Mouse (Mus musculus) MEL (cell line): ENCODE results near the gene Dgkz. TPM values are rescaled to one million over a fixed set of nuclear protein-coding genes. Genes with fewer than 3 reads are reported as not detected.

ENCODE experiments used
- DNase-seq: peaks from one replicate; pipeline ENCODE4 v3.0.0; 2011; ENCODE audit warnings: low read depth, low spot score
- H3K27ac ChIP-seq: 2 replicates; pipeline ENCODE4 v1.5.1; 2012; ENCODE audit warnings: low read depth, mild to moderate bottlenecking, control low read depth, low read length, moderate library complexity; ENCODE audit not compliant: control insufficient read depth
- H3K27me3 ChIP-seq, 2 experiments: fragments of 150-350 bp in 1 of 2; sonication (generic) in 1 of 2; 2 replicates each; pipeline ENCODE4 v1.6.1; 2012; ENCODE audit warnings: low read length in 2 of 2, mild to moderate bottlenecking in 2 of 2, improper control_type of control experiment in 1 of 2, moderate library complexity in 1 of 2; ENCODE audit not compliant: insufficient read depth in 2 of 2, control insufficient read depth in 1 of 2
- H3K36me3 ChIP-seq, 2 experiments: 2 replicates each; pipeline ENCODE4 v1.6.1; 2012 to 2014; ENCODE audit warnings: low read length in 2 of 2, improper control_type of control experiment in 1 of 2, inconsistent platforms in 1 of 2, mild to moderate bottlenecking in 1 of 2; ENCODE audit not compliant: insufficient read depth in 2 of 2, control insufficient read depth in 1 of 2
- H3K4me1 ChIP-seq, 2 experiments: fragments of 150-350 bp in 1 of 2; sonication (generic) in 1 of 2; 2 replicates each; pipeline ENCODE4 v1.6.1; 2012; ENCODE audit warnings: low read length in 2 of 2, improper control_type of control experiment in 1 of 2, mild to moderate bottlenecking in 1 of 2; ENCODE audit not compliant: insufficient read depth in 2 of 2, control insufficient read depth in 1 of 2
- H3K4me3 ChIP-seq, 2 experiments: fragments of 150-350 bp in 1 of 2; sonication (generic) in 1 of 2; 2 replicates each; pipeline ENCODE4 v1.5.1; 2012; ENCODE audit warnings: low read depth in 2 of 2, low read length in 2 of 2, mild to moderate bottlenecking in 2 of 2, moderate library complexity in 2 of 2, control low read depth in 1 of 2, improper control_type of control experiment in 1 of 2; ENCODE audit not compliant: control insufficient read depth in 1 of 2, insufficient read depth in 1 of 2
- H3K79me2 ChIP-seq: 2 replicates; pipeline ENCODE4 v1.6.1; 2012; ENCODE audit warnings: mild to moderate bottlenecking, low read length, moderate library complexity; ENCODE audit not compliant: control insufficient read depth, poor library complexity, insufficient read depth
- H3K9ac ChIP-seq: 2 replicates; pipeline ENCODE4 v1.6.1; 2012; ENCODE audit warnings: low read depth, mild to moderate bottlenecking, control low read depth, low read length, moderate library complexity; ENCODE audit not compliant: control insufficient read depth, poor library complexity, severe bottlenecking
- H3K9me3 ChIP-seq: fragments of 150-350 bp; sonication (generic); replicated peaks from 2 replicates; pipeline ENCODE4 v1.6.1; 2012; ENCODE audit warnings: mild to moderate bottlenecking, low read length, improper control_type of control experiment, moderate library complexity; ENCODE audit not compliant: insufficient read depth
- ELF1 ChIP-seq: IDR thresholded peaks from 2 replicates; pipeline ENCODE4 v1.6.1; 2014; ENCODE audit warnings: low read depth, mild to moderate bottlenecking, inconsistent platforms, low read length, improper control_type of control experiment, moderate library complexity
- GATA1 ChIP-seq: IDR thresholded peaks from 2 replicates; pipeline ENCODE4 v1.6.1; 2011; ENCODE audit warnings: low read depth, low read length, improper control_type of control experiment
- JUND ChIP-seq: IDR thresholded peaks from 2 replicates; pipeline ENCODE4 v1.6.1; 2011; ENCODE audit warnings: low read depth, mild to moderate bottlenecking, improper control_type of control experiment, low read length
- MEF2A ChIP-seq: IDR thresholded peaks from 2 replicates; pipeline ENCODE4 v1.6.1; 2014; ENCODE audit warnings: low read depth, mild to moderate bottlenecking, inconsistent platforms, low read length, improper control_type of control experiment; ENCODE audit not compliant: poor library complexity, insufficient replicate concordance, severe bottlenecking; ENCODE audit errors: extremely low read depth
- MYC ChIP-seq: IDR thresholded peaks from 2 replicates; pipeline ENCODE4 v1.6.1; 2011; ENCODE audit warnings: low read depth, mild to moderate bottlenecking, low read length, improper control_type of control experiment, moderate library complexity
- NRF1 ChIP-seq: IDR thresholded peaks from 2 replicates; pipeline ENCODE4 v1.6.1; 2014; ENCODE audit warnings: low read depth, mild to moderate bottlenecking, inconsistent platforms, low read length, improper control_type of control experiment, moderate library complexity; ENCODE audit not compliant: poor library complexity, insufficient read depth, severe bottlenecking
- POLR2AphosphoS5 ChIP-seq: IDR thresholded peaks from 2 replicates; pipeline ENCODE4 v1.6.1; 2012; ENCODE audit warnings: low read depth, borderline replicate concordance, mild to moderate bottlenecking, inconsistent platforms, low read length, moderate library complexity, mixed read lengths
- RAD21 ChIP-seq: IDR thresholded peaks from 2 replicates; pipeline ENCODE4 v1.6.1; 2011; ENCODE audit warnings: mild to moderate bottlenecking, low read depth, low read length, improper control_type of control experiment
- RCOR1 ChIP-seq: IDR thresholded peaks from 2 replicates; pipeline ENCODE4 v1.6.1; 2012; ENCODE audit warnings: low read depth, mild to moderate bottlenecking, inconsistent platforms, low read length, improper control_type of control experiment
- SIN3A ChIP-seq: IDR thresholded peaks from 2 replicates; pipeline ENCODE4 v1.6.1; 2012; ENCODE audit warnings: low read length, improper control_type of control experiment, inconsistent platforms
- TBP ChIP-seq: IDR thresholded peaks from 2 replicates; pipeline ENCODE4 v1.8.0; 2011; ENCODE audit warnings: low read depth, low read length, improper control_type of control experiment
- TCF12 ChIP-seq: IDR thresholded peaks from 2 replicates; pipeline ENCODE4 v1.6.1; 2014; ENCODE audit warnings: low read depth, mild to moderate bottlenecking, inconsistent platforms, low read length, improper control_type of control experiment, moderate library complexity
- USF1 ChIP-seq: IDR thresholded peaks from 2 replicates; pipeline ENCODE4 v1.6.1; 2014; ENCODE audit warnings: low read depth, mild to moderate bottlenecking, inconsistent platforms, low read length, improper control_type of control experiment, moderate library complexity
- ZKSCAN1 ChIP-seq: IDR thresholded peaks from 2 replicates; pipeline ENCODE4 v1.6.1; 2012; ENCODE audit warnings: low read depth, mild to moderate bottlenecking, inconsistent platforms, low read length, improper control_type of control experiment, moderate library complexity
- polyA plus RNA-seq, 2 experiments: library from polyadenylated mRNA; stranded (reverse) in 1 of 2; unstranded in 1 of 2; fragments of >175 nt in 1 of 2; fragments of >200 nt in 1 of 2; gene quantifications; 2 replicates each; pipeline versions ENCODE4 v1.2.1 to v1.2.4; 2012; ENCODE audit warnings: low replicate concordance in 2 of 2, low read depth in 1 of 2; ENCODE audit not compliant: insufficient read length in 2 of 2, insufficient read depth in 1 of 2, missing spikeins in 1 of 2
- total RNA-seq: library from RNA; depleted of rRNA; stranded (reverse); fragments of 300-350 nt; gene quantifications from 2 replicates; pipeline ENCODE4 v1.2.3, GENCODE M21; 2012

Dgkz gene
- total and polyA plus RNA-seq, 3 experiments, result 65.6 to 165 TPM; not detected in 1

DNA sequence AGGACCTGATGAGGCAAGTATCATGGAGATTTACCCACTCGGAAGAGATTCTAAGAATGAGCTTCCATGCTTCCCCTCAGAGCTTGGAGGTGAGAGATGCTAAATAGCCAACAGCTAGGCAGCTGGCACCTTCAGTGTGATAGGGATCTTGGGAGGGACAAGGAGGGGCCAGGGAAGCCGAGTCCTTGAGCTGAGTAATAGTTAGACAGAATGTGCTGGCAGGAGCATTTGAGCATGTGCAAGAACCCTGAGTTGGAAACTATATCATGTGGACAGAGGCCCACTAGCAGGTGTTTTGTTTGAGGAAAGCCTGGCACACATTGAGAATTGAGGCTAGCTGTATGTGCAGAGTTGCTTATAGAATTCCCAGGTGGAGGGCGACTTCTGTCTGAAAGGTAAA lies 63.0 kb downstream of the Dgkz start:
- peaks cover 42 to 53% of the 10 kb centered on the region in 2 experiments for H3K4me1 ChIP-seq
- H3K9ac ChIP-seq, result no peak overlapping the region

DNA sequence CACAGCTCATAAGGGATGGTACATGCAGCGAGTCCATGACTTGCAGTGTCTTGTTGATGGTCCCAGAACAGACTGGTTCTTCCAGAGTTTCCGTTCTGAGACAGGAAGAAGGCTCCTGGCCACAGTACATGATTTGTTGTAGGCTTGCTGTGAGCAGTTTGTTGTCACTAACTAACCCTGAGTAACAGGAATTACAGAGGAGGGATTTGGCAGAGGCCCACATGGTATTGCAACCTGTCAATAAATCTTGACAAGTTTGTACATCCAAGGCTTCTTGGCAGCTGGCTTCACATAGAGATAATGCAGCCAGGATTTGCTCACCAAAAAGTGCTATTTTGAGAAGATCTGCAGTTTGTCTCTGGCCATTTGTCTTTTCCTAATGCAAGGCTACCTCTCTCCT lies 69.5 kb downstream of the Dgkz start:
- peaks cover 3 to 8% of the 10 kb centered on the region in 2 experiments; a peak in 3 of 4 replicates for H3K36me3 ChIP-seq

More for the DNA sequence above, 63.0 kb downstream of the Dgkz start:
- peaks cover 9 to 52% of the 10 kb centered on the region in 2 experiments for H3K36me3 ChIP-seq
- peaks cover 2% of the 10 kb centered on the region; the same call in 1 of the 2 replicates for H3K79me2 ChIP-seq
- DNase-seq, result peak; percentile 53
- H3K9me3 ChIP-seq, result no peaks in the 10 kb centered on the region
- TF ChIP-seq MYC (no peak), NRF1 (peak; percentile 54; the same call in 1 of the 2 replicates), GATA1 (0 out of 2 replicates have a peak, but pooled peaks have one; percentile 24), MEF2A (no peak)
- TF ChIP-seq, all 39 proteins: peak for 2
- Histone ChIP-seq H3K4me3 (no peak overlapping the region), H3K27ac (peak overlapping the region; percentile 74), H3K27me3 (no peaks in the 10 kb centered on the region)

GRCm38 (mm10) chr2:91904618-91905307 lies 70.9 kb downstream of the Dgkz start:
- TF ChIP-seq USF1, result no peak
- TF ChIP-seq, all 39 proteins: peak for 0
- no peak overlapping the region for H3K27ac ChIP-seq
- peaks cover 3 to 8% of the 10 kb centered on the region in 2 experiments; a peak in 3 of 4 replicates for H3K36me3 ChIP-seq
- no peaks in the 10 kb centered on the region for H3K4me1 ChIP-seq
- H3K27me3 ChIP-seq, result no peaks in the 10 kb centered on the region
- no peak for DNase-seq
- no peak overlapping the region for H3K4me3 ChIP-seq
- no peak overlapping the region for H3K9ac ChIP-seq
- H3K79me2 ChIP-seq, result no peaks in the 10 kb centered on the region
- H3K9me3 ChIP-seq, result no peaks in the 10 kb centered on the region

More for the DNA sequence above, 69.5 kb downstream of the Dgkz start:
- Histone ChIP-seq H3K9ac (no peak overlapping the region), H3K9me3 (no peaks in the 10 kb centered on the region), H3K27ac (no peak overlapping the region), H3K4me1 (no peaks in the 10 kb centered on the region), H3K79me2 (no peaks in the 10 kb centered on the region), H3K4me3 (no peak overlapping the region), H3K27me3 (no peaks in the 10 kb centered on the region)
- DNase-seq, result no peak
- no peak for TF ChIP-seq TBP
- no peak for TF ChIP-seq ELF1
- no peak for TF ChIP-seq ZKSCAN1
- no peak for TF ChIP-seq TCF12
- no peak for TF ChIP-seq RCOR1
- no peak for TF ChIP-seq SIN3A
- no peak for TF ChIP-seq JUND
- TF ChIP-seq POLR2AphosphoS5, result no peak
- no peak for TF ChIP-seq RAD21
- TF ChIP-seq MYC, result no peak
